Mouse (Mus musculus) lung, adult 2 months (tissue): ENCODE results near the gene Ldb3.

Experiments
- CTCF ChIP-seq: fragments of 200-500 bp; IDR thresholded peaks from 2 replicates; pipeline ENCODE4 v1.5.1; 2011; ENCODE audit warnings: mild to moderate bottlenecking, low read length, control low read depth; ENCODE audit not compliant: insufficient read depth
- POLR2A ChIP-seq: fragments of 200-500 bp; IDR thresholded peaks from 2 replicates; pipeline ENCODE4 v1.6.1; 2011; ENCODE audit warnings: low read depth, mild to moderate bottlenecking, control low read depth, low read length, borderline replicate concordance; ENCODE audit errors: extremely low read depth

- TF ChIP-seq CTCF = no peak
- TF ChIP-seq POLR2A = no peak
Measured at GRCm38 (mm10) chr14:34516960-34517577, 71.4 kb downstream of the Ldb3 start.
